Mouse (Mus musculus) adrenal gland (tissue): Measurements from ENCODE around the gene Dgkd.

ENCODE experiments used
- intact Hi-C: fragments of 180-260 bp; cut with DNase I; formaldehyde crosslinking; loops from one replicate; pipeline ENCODE4 v1.15.1; 2025

The Dgkd gene

GRCm38 (mm10) chr1:87880326-87880627 lies 27.2 kb downstream of the Dgkd start:
- intact Hi-C loops = no loop called here

GRCm38 (mm10) chr1:87880856-87881255 lies 27.8 kb downstream of the Dgkd start:
- intact Hi-C loops = no loop called here

- intact Hi-C loops = no loop called here
Measured at GRCm38 (mm10) chr1:87881726-87882125, 28.6 kb downstream of the Dgkd start.

- intact Hi-C loops = no loop called here
Measured at GRCm38 (mm10) chr1:87882554-87882953, 29.5 kb downstream of the Dgkd start.

GRCm38 (mm10) chr1:87890960-87891359 lies 37.9 kb downstream of the Dgkd start:
- intact Hi-C loops = no loop called here

GRCm38 (mm10) chr1:87891634-87892033 lies 38.5 kb downstream of the Dgkd start:
- intact Hi-C loops = no loop called here

- intact Hi-C loops = no loop called here
Measured at GRCm38 (mm10) chr1:87892499-87892898, 39.4 kb downstream of the Dgkd start.

- intact Hi-C loops = no loop called here
Measured at GRCm38 (mm10) chr1:87893414-87893813, 40.3 kb downstream of the Dgkd start.

- intact Hi-C loops = loop anchor here (5.0 kb wide), 1 partner anchor 40 kb away; no protein-coding TSS in a partner anchor
Measured at GRCm38 (mm10) chr1:87896921-87897320, 43.8 kb downstream of the Dgkd start.

GRCm38 (mm10) chr1:87899701-87900100 lies 46.6 kb downstream of the Dgkd start:
- intact Hi-C loops = loop anchor here (5.0 kb wide), 1 partner anchor 42 kb away; no protein-coding TSS in a partner anchor

GRCm38 (mm10) chr1:87900979-87901378 lies 47.9 kb downstream of the Dgkd start:
- intact Hi-C loops = no loop called here

GRCm38 (mm10) chr1:87902186-87902585 lies 49.1 kb downstream of the Dgkd start:
- intact Hi-C loops = no loop called here

- intact Hi-C loops = no loop called here
Measured at GRCm38 (mm10) chr1:87906361-87906956, 53.4 kb downstream of the Dgkd start.

- intact Hi-C loops = no loop called here
Measured at GRCm38 (mm10) chr1:87908006-87908405, 54.9 kb downstream of the Dgkd start.

GRCm38 (mm10) chr1:87908736-87909135 lies 55.6 kb downstream of the Dgkd start:
- intact Hi-C loops = no loop called here

- intact Hi-C loops = no loop called here
Measured at GRCm38 (mm10) chr1:87909565-87909964, 56.5 kb downstream of the Dgkd start.

- intact Hi-C loops = no loop called here
Measured at GRCm38 (mm10) chr1:87910428-87910827, 57.3 kb downstream of the Dgkd start.

- intact Hi-C loops = no loop called here
Measured at GRCm38 (mm10) chr1:87913356-87913755, 60.3 kb downstream of the Dgkd start.

- intact Hi-C loops = no loop called here
Measured at GRCm38 (mm10) chr1:87917361-87917760, 64.3 kb downstream of the Dgkd start.

GRCm38 (mm10) chr1:87918061-87918460 lies 65.0 kb downstream of the Dgkd start:
- intact Hi-C loops = no loop called here

GRCm38 (mm10) chr1:87920056-87920614 lies 67.0 kb downstream of the Dgkd start:
- intact Hi-C loops = loop anchor here (5.0 kb wide), 1 partner anchor 128 kb away; no protein-coding TSS in a partner anchor

GRCm38 (mm10) chr1:87922666-87923065 lies 69.6 kb downstream of the Dgkd start:
- intact Hi-C loops = loop anchor here (5.0 kb wide), 1 partner anchor 130 kb away; no protein-coding TSS in a partner anchor

- intact Hi-C loops = loop anchor here (5.0 kb wide), 1 partner anchor 133 kb away; no protein-coding TSS in a partner anchor
Measured at GRCm38 (mm10) chr1:87924888-87925287, 71.8 kb downstream of the Dgkd start.
